Mouse (Mus musculus): Measurements from ENCODE around the gene Nfyc. TPM values are rescaled to one million over a fixed set of nuclear protein-coding genes. Genes with fewer than 3 reads are reported as not detected.

The Nfyc gene
- polyA plus RNA-seq, 1 experiment = 71.5 TPM

- Histone ChIP-seq H3K36me3 (ENCODE audit: control insufficient read depth, insufficient read depth) (no peaks in the 10 kb centered on the region), H3K79me2 (ENCODE audit: control insufficient read depth, insufficient read depth) (no peaks in the 10 kb centered on the region), H3ac (ENCODE audit: control insufficient read depth, insufficient read length, low read depth) (no peak overlapping the region), H3K79me3 (ENCODE audit: low read depth) (no peaks in the 10 kb centered on the region), H3K27me3 (ENCODE audit: control insufficient read depth, insufficient read depth, insufficient read length) (no peaks in the 10 kb centered on the region), H3K4me3 (ENCODE audit: insufficient read depth, poor library complexity, severe bottlenecking) (no peak overlapping the region)
- no peak for TF ChIP-seq USF1 (IDR thresholded peaks at IDR 0.05; ENCODE audit: low read depth)
- no peak for TF ChIP-seq MYOD1 (IDR thresholded peaks at IDR 0.05; ENCODE audit: control insufficient read depth, insufficient read length, low read depth)
- TF ChIP-seq MYOG (IDR thresholded peaks at IDR 0.05; ENCODE audit: control insufficient read depth, extremely low read depth, insufficient read length) = no peak
- TF ChIP-seq FOSL1 (IDR thresholded peaks at IDR 0.05; ENCODE audit: insufficient read depth, low read length, poor library complexity, severe bottlenecking) = no peak
- no peak for TF ChIP-seq MAX (IDR thresholded peaks at IDR 0.05)
- no peak for TF ChIP-seq CTCF (IDR thresholded peaks at IDR 0.05; ENCODE audit: control insufficient read depth, insufficient read depth, insufficient read length)
- TF ChIP-seq CEBPB (IDR thresholded peaks at IDR 0.05; ENCODE audit: low read depth) = no peak
These were observed 119.1 kb downstream of the Nfyc start for GRCm38 (mm10) chr4:120712236-120712635.

Small RNAs within 50 kb of the gene (microRNA-seq; reads per million reads assigned to microRNA genes)
- not detected for gene Gm23936 (ENCODE audit: borderline microRNAs expressed)
- gene Mir30c-1 (ENCODE audit: borderline microRNAs expressed) = 72.3 reads per million, percentile 72 among the genes with 10 or more reads in this experiment
- not detected for gene Mir30e (ENCODE audit: borderline microRNAs expressed)
- gene Mir30f (ENCODE audit: borderline microRNAs expressed) = not detected

Other genes starting within 250 kb of the Nfyc start
- gene Gm8439, start 242.8 kb downstream of the Nfyc start, polyA plus RNA-seq (2012; fragmentation: generic; extraction: Trizol) = not detected
- gene Cited4, start 165.0 kb downstream of the Nfyc start, polyA plus RNA-seq (2012; fragmentation: generic; extraction: Trizol) = not detected
- gene Kcnq4, start 83.0 kb downstream of the Nfyc start, polyA plus RNA-seq (2012; fragmentation: generic; extraction: Trizol) = 0.75 TPM
- gene Rims3, start 23.2 kb upstream of the Nfyc start, polyA plus RNA-seq (2012; fragmentation: generic; extraction: Trizol) = 0.01 TPM
- gene Exo5, start 93.4 kb upstream of the Nfyc start, polyA plus RNA-seq (2012; fragmentation: generic; extraction: Trizol) = 14.1 TPM
- 1.1 TPM for gene Zfp69, start 120.1 kb upstream of the Nfyc start, polyA plus RNA-seq (2012; fragmentation: generic; extraction: Trizol)
- gene Smap2, start 185.7 kb upstream of the Nfyc start, polyA plus RNA-seq (2012; fragmentation: generic; extraction: Trizol) = 34.3 TPM
- not detected for gene Col9a2, start 207.8 kb upstream of the Nfyc start, polyA plus RNA-seq (2012; fragmentation: generic; extraction: Trizol)